Mouse (Mus musculus) adrenal gland, postnatal 36 days (tissue): ENCODE measurements around the gene Kcnn3. TPM values are rescaled to one million over a fixed set of nuclear protein-coding genes. Genes with fewer than 3 reads are reported as not detected.

ENCODE experiments used
- DNase-seq, 2 experiments: peaks; one replicate each; pipeline ENCODE4 v3.0.0; 2021; ENCODE audit warnings: mixed read lengths in 1 of 2
- total RNA-seq, 2 experiments: library from RNA; stranded (reverse); gene quantifications; 2 replicates each; pipeline ENCODE4 v1.2.3; 2021

Gene Kcnn3
- total RNA-seq, 2 experiments from 2014 or later, result 3.4 to 3.7 TPM

DNA sequence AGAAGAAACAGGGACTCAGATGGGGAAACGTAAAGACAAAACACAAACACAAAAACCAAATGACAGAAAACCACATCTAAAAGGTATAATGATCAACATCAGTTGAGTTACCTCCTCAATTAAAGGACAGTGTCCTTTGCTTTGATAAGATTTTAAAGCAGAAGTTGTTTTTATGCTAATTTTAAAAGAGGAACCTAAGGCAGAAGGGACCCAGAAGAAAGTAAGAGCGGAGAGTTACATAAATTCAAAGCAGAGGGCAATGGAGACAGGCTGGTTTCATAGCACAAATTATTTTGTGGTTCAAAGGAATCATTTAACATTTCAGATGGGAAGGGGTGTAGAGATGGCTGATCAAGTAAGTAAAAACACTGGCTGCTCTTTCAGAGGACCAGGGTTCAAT, 97.4 kb downstream of the Kcnn3 start:
- DNase-seq, result no peak

GRCm38 (mm10) chr3:89622825-89623224, 102.9 kb downstream of the Kcnn3 start:
- DNase-seq, result no peak

- DNase-seq, result no peak
These were observed 103.6 kb downstream of the Kcnn3 start for GRCm38 (mm10) chr3:89623531-89623930.

- DNase-seq, result peak; percentile 37 to 48
These were observed 104.0 kb downstream of the Kcnn3 start for GRCm38 (mm10) chr3:89624001-89624400.

DNA sequence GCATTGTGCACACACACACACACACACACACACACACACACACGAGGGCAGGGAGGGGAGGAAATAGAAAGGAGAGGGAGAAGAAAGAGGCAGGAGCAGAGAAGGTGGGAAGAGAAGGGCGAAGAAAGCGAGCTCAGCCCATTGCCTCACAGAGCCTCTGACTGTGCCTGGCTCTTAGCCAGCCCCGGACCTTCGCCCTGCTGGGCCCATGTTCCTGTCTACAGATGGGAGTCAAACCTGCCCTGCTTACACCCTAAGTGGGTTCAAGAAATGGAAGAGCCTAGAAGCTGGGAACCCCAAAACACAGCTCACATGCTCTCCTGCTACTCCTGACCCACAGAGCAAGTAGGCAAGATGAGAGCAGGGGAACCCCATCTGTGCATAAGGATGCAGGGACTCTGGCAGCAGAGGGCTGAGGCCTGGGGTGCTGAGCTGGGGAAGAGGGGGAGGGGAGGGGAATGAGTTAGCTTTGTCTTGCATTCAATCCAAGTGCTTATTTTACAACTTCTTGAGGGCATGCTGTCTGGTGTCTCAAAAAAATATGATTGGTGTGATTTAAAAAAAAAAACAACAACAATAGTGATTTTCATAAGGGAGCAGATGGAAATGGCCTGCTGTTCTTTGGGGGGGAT, 105.0 kb downstream of the Kcnn3 start:
- DNase-seq, result peak; percentile 34 to 52

DNA sequence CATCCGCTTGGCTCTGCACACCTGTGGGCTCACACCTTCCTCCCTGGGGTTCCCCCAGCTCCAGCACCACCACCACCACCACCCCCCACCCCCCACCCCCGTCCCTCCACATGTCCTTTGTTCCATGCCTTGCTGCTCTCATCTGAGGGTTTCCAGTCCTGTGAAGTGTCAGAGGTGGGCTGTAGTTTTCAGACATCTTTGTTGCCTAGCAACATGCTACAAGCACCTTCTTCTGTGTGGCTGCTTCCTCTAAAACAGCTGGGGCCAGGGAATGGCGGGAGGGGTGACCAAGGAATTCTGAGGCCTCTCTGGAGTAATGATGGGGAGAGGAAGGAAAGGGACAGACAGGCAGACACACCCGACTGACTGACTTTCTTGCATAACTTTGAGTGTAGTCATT, 106.6 kb downstream of the Kcnn3 start:
- no peak for DNase-seq

DNA sequence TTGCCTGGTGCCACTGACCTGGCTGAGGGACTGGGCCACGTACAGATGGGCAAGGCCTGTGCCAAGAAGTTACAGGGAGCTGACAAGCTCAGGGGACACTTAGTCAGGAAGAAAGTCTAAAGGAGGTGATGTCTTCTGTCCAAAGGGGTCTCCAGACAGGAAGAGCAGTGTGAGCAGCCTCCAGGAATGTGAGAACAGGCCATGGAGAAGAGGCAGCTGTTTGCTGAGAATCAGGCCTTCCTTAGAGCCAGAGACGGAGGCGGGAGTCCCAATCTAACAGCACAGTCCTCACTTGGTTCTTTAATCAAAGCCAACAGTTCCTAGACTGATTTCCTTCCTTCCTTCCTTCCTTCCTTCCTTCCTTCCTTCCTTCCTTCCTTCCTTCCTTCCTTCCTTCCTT, 109.8 kb downstream of the Kcnn3 start:
- no peak for DNase-seq

- no peak for DNase-seq
These were observed 111.8 kb downstream of the Kcnn3 start for GRCm38 (mm10) chr3:89631750-89632149.

DNA sequence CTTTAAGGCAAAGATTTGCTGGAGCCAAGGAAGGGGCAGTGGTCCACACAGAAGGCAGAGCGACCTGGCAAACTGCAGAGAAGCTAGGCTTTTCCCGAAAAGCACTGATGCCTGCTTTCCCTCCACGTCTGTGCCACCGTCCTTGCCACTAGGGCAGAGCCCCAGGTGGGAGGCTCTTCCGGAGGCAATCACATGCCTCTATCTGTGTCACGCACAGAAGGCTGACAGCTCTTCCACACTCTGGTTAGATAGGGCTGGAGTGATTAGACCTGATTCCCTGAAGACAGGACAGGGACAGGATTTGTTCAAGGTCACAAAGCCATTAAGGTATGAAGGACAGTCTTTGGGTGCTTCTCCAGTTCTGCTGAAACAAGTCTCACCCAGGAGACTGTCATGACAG, 113.6 kb downstream of the Kcnn3 start:
- no peak for DNase-seq

- no peak for DNase-seq
These were observed 114.0 kb downstream of the Kcnn3 start for GRCm38 (mm10) chr3:89633941-89634340.

DNA sequence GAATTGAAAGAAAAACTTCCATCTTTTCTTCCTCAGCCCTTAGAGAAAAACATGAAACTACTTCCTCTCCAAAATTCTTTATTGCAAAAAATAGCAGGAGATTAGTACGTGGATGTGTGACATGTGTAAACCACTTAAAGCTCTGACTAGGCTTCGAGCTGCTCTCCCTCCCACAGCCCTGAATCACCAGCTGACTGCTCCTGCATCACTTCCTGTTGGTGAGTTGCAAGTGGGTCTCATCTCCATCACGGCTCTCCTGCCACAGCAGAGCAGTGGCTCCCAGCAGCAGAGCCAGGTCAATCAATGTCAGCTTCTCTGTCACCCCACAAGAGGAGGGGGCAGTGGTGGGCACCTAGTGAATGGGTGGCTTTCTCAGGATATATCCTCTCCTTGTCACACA, 120.8 kb downstream of the Kcnn3 start:
- no peak for DNase-seq

DNA sequence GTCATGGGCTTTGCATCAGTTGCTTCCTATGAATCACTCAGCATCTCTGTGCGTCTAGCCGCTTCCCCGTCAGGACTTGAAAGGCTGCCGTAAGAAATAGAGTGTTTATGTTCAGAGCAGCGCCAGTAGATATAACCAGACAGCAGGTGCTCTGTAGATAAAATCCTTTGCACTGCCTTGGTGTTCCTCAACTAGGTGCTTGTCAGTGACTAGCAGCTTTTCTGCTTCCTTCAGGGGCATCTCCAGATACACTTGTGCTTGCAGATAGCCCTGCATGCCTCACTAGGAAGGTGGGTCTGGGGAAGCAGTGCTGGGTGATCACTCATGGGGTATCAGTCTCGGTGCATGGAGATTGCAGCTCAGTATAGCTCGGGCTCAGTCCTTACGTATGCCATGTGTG, 123.4 kb downstream of the Kcnn3 start:
- no peak for DNase-seq

- peak; percentile 88 for DNase-seq
These were observed 126.9 kb downstream of the Kcnn3 start for GRCm38 (mm10) chr3:89646813-89647255.

DNA sequence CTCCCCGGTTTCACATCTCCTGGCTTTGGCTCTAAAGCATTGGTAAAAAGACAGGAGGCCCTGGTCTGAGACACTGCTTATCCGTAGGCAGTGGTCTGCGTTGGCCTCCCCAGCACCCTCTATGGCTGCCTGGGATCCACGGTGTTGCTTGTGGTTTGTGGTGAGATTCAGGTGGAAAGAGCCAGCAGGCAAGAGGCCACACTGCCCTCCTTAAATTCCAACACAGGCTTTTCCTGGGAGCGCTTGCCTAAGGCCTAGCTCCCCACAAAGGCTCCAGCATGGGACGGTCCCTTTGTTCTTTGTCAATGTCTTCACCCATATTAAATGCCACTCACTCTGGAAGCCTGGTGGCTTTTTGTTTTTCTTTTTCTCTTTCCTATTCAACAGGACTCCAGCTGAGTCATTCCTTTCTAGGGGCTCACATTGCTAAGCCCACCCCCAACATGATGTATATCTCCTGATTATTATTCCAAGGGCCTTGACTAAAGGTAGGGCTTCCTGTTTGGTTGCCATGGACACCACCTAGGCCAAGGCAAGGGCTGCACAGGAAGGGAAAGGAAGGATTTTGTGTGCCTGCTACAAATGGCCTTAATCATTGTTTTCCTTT, 127.4 kb downstream of the Kcnn3 start:
- peak; percentile 27 to 30 for DNase-seq

DNA sequence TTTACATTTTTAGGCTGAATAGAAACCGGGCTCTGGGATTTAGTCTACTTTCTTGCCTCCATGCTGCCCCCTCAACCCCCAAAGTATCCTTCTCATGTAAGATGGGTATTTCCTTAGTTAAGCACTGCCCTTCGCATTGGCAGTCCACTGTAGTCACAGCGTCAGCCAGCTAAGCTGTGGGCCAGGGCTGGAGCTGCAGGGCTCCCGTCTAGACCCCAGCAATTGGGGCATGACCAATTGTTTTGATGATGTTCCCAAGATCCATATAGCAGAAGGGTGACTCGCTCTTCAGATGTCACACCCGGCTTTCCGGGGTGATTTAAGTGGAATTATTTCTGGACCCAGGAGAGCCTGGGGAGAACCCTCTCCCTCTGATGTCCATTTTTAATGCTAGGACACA, 129.9 kb downstream of the Kcnn3 start:
- no peak for DNase-seq

DNA sequence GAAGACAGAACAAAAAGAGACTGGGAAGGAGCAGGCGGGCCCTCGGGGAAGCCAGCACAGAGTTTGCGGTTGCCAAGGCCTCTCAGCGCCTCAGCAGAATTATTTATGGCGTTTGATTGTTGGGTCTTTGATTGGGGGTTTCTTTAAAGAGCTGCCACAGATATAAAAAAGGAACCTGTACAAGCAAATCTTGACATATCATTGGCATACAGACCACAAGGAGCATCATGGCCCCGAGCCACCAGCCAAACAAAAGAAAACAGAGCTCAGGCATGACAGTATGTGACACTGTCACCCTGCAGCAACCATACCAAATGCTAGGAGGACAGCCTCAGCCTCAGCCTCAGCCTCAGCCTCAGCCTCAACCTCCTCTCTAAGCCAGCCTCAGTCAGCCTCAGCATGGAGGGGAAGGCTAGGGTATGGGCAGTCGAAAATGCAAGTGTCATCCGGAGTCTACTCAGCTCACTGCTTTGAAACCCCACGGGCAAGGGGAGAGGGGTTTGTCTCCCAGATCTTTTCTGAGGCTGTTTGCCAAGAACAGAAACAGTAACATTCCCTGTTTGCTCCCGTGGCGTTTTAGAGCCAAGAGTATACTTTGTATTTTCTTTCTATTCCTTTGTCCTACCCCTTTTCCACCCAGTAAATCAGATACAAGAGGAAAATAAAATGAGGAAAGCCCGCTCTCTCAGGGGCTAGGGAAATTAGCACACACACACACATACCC, 133.4 kb downstream of the Kcnn3 start:
- DNase-seq, result no peak

DNA sequence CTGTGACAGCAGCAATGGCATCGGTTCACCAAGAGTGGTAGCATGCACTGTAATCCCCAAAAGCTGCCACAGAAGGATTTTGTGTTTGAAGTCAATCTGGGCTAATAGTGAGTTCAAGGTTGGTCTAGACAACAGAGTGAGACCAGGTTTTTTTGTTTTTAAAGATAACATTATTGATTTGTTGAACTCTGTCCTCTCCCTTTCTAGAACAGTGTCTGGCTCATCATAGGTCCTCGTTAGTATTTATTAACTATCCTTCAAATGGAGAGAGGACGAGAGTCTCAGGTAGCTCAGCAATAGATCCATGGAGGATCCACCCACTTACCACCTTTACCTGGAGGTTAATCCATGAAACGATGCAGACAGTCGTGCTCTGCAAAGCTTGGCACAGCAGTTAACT, 137.1 kb downstream of the Kcnn3 start:
- DNase-seq, result no peak

GRCm38 (mm10) chr3:89658457-89658856, 138.5 kb downstream of the Kcnn3 start:
- DNase-seq, result no peak

GRCm38 (mm10) chr3:89659938-89660620, 140.1 kb downstream of the Kcnn3 start:
- no peak for DNase-seq

GRCm38 (mm10) chr3:89664808-89665207, 144.8 kb downstream of the Kcnn3 start:
- DNase-seq, result no peak

DNA sequence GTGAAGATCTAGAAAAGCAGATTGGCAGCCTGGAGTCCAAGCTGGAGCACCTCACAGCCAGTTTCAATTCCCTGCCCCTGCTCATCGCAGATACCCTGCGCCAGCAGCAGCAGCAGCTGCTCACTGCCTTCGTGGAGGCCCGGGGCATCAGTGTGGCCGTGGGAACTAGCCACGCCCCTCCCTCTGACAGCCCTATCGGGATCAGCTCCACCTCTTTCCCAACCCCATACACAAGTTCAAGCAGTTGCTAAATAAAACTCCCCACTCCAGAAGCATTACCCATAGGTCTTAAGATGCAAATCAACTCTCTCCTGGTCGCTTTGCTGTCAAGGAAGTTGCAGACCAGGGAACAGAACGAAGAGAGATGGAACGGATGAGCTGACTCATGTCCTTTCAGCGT, 147.2 kb downstream of the Kcnn3 start:
- DNase-seq, result peak in 1 of 2 experiments; percentile 9

- no peak for DNase-seq
These were observed 151.4 kb downstream of the Kcnn3 start for GRCm38 (mm10) chr3:89671334-89671733.
